9 mouse cellular contexts compared by ENCODE assay signal in the genomic region with DNA sequence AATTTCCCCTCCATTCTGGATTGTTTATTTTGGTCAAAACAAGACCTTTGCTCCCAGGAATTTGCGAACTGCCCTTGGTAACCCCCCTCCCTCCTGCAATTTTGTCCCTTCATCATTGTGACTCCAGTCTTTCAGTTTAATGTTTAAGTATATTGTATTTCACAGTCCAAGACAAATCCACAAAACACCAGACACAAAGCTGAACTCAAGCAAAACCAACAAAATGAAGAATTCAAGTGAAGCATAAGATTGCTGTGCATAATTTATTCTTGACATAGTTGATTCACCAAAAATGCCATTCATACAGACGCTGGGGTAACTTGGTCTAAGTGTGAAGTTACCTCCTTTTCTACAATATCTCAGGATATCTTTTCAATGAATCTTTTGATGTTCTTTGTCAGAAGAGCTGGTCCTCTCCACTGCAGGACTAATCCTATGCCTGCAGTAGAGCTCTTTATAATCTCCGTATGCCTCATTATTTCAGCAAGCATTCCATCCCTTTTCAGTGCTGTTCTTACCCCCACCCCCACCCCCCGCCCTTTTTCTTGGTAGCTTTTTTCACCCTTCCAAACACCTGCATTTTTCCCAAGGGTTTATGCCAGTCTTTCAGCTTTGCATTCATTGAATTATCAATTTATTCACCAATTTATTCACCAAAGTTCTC.
DNase-seq lines count a peak whose midpoint lies in the region; ATAC-seq lines count a peak whose summit lies in the region.
"Had no signal": no experiment of that assay in that cellular context is flagged by ENCODE, and none has a peak within 500 bp of the region (broad histone marks: within the 10 kb centered on the region; RNA-seq: fewer than 3 reads in every experiment).

No protein-coding gene starts in this region.

- H3K27ac ChIP-seq in embryonic facial prominence, embryonic 12.5 days = peak overlapping the region; percentile 72; the same call in 1 of the 2 replicates
- peak overlapping the region; percentile 43; the same call in 1 of the 2 replicates for H3K27ac ChIP-seq in hindbrain, embryonic 11.5 days (ENCODE audit: low read depth, low read length)
- peak overlapping the region; percentile 89 for H3K27ac ChIP-seq in midbrain, embryonic 11.5 days (ENCODE audit: low read depth, low read length)
- H3K27ac ChIP-seq: liver, embryonic 13.5 days had no signal

- DNase-seq in embryo, embryonic 11.5 days (ENCODE audit: low read depth, low spot score) = peak; percentile 7
- DNase-seq in embryo, embryonic 10 days (ENCODE audit: low spot score) = no peak
- DNase-seq in hindbrain, embryonic 11.5 days (ENCODE audit: low spot score) = peak; percentile 11
- DNase-seq in midbrain, embryonic 11.5 days (ENCODE audit: low spot score, missing footprints) = peak; percentile 91
- no peak for DNase-seq in natural killer cell, adult 2 months (ENCODE audit: low spot score in 2 of 2)
- no peak for DNase-seq in adrenal gland, postnatal 4 days (ENCODE audit: low spot score in 2 of 2)
- DNase-seq in ovary, postnatal 10 days (ENCODE audit: low spot score) = no peak
- DNase-seq: liver, embryonic 13.5 days had no signal

- no peak overlapping the region for H3K4me2 ChIP-seq in embryonic facial prominence, embryonic 12.5 days (replicated peaks)
- H3K4me2 ChIP-seq in hindbrain, embryonic 11.5 days (replicated peaks; ENCODE audit: low read depth, low read length) = no peak overlapping the region
- H3K4me2 ChIP-seq in midbrain, embryonic 11.5 days = no peak overlapping the region
- H3K4me2 ChIP-seq: liver, embryonic 13.5 days had no signal

- no peaks in the 10 kb centered on the region for H3K9me3 ChIP-seq in embryonic facial prominence, embryonic 12.5 days
- no peaks in the 10 kb centered on the region for H3K9me3 ChIP-seq in hindbrain, embryonic 11.5 days (ENCODE audit: control insufficient read depth, low read length)
- H3K9me3 ChIP-seq in midbrain, embryonic 11.5 days (ENCODE audit: control insufficient read depth, low read length) = no peaks in the 10 kb centered on the region
- H3K9me3 ChIP-seq: liver, embryonic 13.5 days had no signal

- H3K36me3 ChIP-seq in embryonic facial prominence, embryonic 12.5 days = no peaks in the 10 kb centered on the region
- no peaks in the 10 kb centered on the region for H3K36me3 ChIP-seq in hindbrain, embryonic 11.5 days (ENCODE audit: control insufficient read depth, insufficient read depth, low read length)
- no peaks in the 10 kb centered on the region for H3K36me3 ChIP-seq in midbrain, embryonic 11.5 days (ENCODE audit: control insufficient read depth, insufficient read depth, low read length)
- H3K36me3 ChIP-seq: liver, embryonic 13.5 days had no signal

- WGBS in embryonic facial prominence, embryonic 12.5 days = 38% methylated on average over 4 of the region's 4 CpGs
- 42% methylated on average over 4 of the region's 4 CpGs for WGBS in hindbrain, embryonic 11.5 days
- WGBS in midbrain, embryonic 11.5 days = 19% methylated on average over 4 of the region's 4 CpGs

- no peak overlapping the region for H3K4me3 ChIP-seq in embryonic facial prominence, embryonic 12.5 days
- no peak overlapping the region for H3K4me3 ChIP-seq in hindbrain, embryonic 11.5 days (ENCODE audit: low read depth, low read length)
- no peak overlapping the region for H3K4me3 ChIP-seq in midbrain, embryonic 11.5 days (ENCODE audit: low read depth, low read length)
- H3K4me3 ChIP-seq: liver, embryonic 13.5 days had no signal

- H3K27me3 ChIP-seq in embryonic facial prominence, embryonic 12.5 days = no peaks in the 10 kb centered on the region
- no peaks in the 10 kb centered on the region for H3K27me3 ChIP-seq in hindbrain, embryonic 11.5 days (ENCODE audit: control insufficient read depth, insufficient read depth, low read length)
- no peaks in the 10 kb centered on the region for H3K27me3 ChIP-seq in midbrain, embryonic 11.5 days (ENCODE audit: control insufficient read depth, insufficient read depth, low read length)
- H3K27me3 ChIP-seq: liver, embryonic 13.5 days had no signal

- no peak overlapping the region for H3K9ac ChIP-seq in embryonic facial prominence, embryonic 12.5 days
- no peak overlapping the region for H3K9ac ChIP-seq in hindbrain, embryonic 11.5 days (ENCODE audit: low read depth, low read length)
- peak overlapping the region; percentile 18; the same call in 1 of the 2 replicates for H3K9ac ChIP-seq in midbrain, embryonic 11.5 days (ENCODE audit: low read length)
- H3K9ac ChIP-seq: liver, embryonic 13.5 days had no signal

- peaks cover 8% of the 10 kb centered on the region for H3K4me1 ChIP-seq in embryonic facial prominence, embryonic 12.5 days
- H3K4me1 ChIP-seq in hindbrain, embryonic 11.5 days (replicated peaks; ENCODE audit: control insufficient read depth, insufficient read depth, low read length) = no peaks in the 10 kb centered on the region; the same call in 1 of the 2 replicates
- H3K4me1 ChIP-seq in midbrain, embryonic 11.5 days (ENCODE audit: control insufficient read depth, insufficient read depth, low read length) = peaks cover 15% of the 10 kb centered on the region
- H3K4me1 ChIP-seq: liver, embryonic 13.5 days had no signal

- no peak; the same call in 1 of the 2 replicates for ATAC-seq in embryonic facial prominence, embryonic 12.5 days (ENCODE audit: insufficient number of reproducible peaks, insufficient read depth, low FRiP score, low TSS enrichment)
- peak; percentile 72 for ATAC-seq in hindbrain, embryonic 11.5 days (ENCODE audit: low FRiP score)
- peak; percentile 83 for ATAC-seq in midbrain, embryonic 11.5 days (ENCODE audit: low FRiP score)

Comparison
In these comparisons a context has a peak if more than half of its experiments do, and no peak if none do; other contexts are left out.
1. DNase-seq: peak in embryo, embryonic 11.5 days (single experiment), hindbrain, embryonic 11.5 days (single experiment) and midbrain, embryonic 11.5 days (single experiment); none in embryo, embryonic 10 days (single experiment), natural killer cell, adult 2 months (0 of 2), adrenal gland, postnatal 4 days (0 of 2) and ovary, postnatal 10 days (single experiment).
2. Peak in every context shown above with its lines, with median percentiles within 50 percentile points of each other: H3K27ac ChIP-seq.